13 mouse cellular contexts compared by ENCODE assay signal in genomic region chr1:161894126-161894525, GRCm38 (mm10). TPM values are rescaled to one million over a fixed set of nuclear protein-coding genes. Genes with fewer than 3 reads are reported as not detected.
DNase-seq lines count a peak whose midpoint lies in the region; ATAC-seq and TF ChIP-seq lines count a peak whose summit lies in the region.
"Had no signal": no experiment of that assay in that cellular context is flagged by ENCODE, and none has a peak within 500 bp of the region (broad histone marks: within the 10 kb centered on the region; RNA-seq: fewer than 3 reads in every experiment).

No protein-coding gene starts in this region.

- peak overlapping the region; percentile 54; the same call in 1 of the 2 replicates for H3K9ac ChIP-seq in heart, embryonic 11.5 days (ENCODE audit: low read depth, low read length)
- no peak overlapping the region for H3K9ac ChIP-seq in heart, adult 2 months (ENCODE audit: low read depth, low read length)
- H3K9ac ChIP-seq in liver, embryonic 11.5 days (ENCODE audit: low read depth, low read length): peak overlapping the region; percentile 45
- H3K9ac ChIP-seq: hindbrain, embryonic 13.5 days; lung, embryonic 14.5 days had no signal

- no peak for TF ChIP-seq EP300 in heart, adult 2 months (IDR thresholded peaks at IDR 0.05; ENCODE audit: insufficient read depth, low read depth, low read length)

- no peaks in the 10 kb centered on the region for H3K79me2 ChIP-seq in heart, adult 2 months (replicated peaks; ENCODE audit: control insufficient read depth, insufficient read depth, low read length)

- TF ChIP-seq CTCF in heart, adult 2 months (IDR thresholded peaks at IDR 0.05): no peak

- no peak for DNase-seq in heart, adult 2 months
- DNase-seq in thymus, postnatal 0 days (ENCODE audit: low spot score): peak; percentile 33
- DNase-seq in thymus, postnatal 10 days (ENCODE audit: low spot score in 2 of 2): no peak
- DNase-seq in liver, embryonic 11.5 days (ENCODE audit: low spot score): no peak
- peak; percentile 66 for DNase-seq in naive thymus-derived CD4-positive, alpha-beta T cell, adult 2 months (ENCODE audit: low read depth)
- no peak for DNase-seq in yolk sac, embryonic 10.5 days (ENCODE audit: low spot score)
- no peak for DNase-seq in lung, postnatal 14 days
- DNase-seq: adrenal gland, adult 8-10 months; gastrocnemius, postnatal 25 days; lung, embryonic 14.5 days had no signal

- H3K9me3 ChIP-seq in heart, embryonic 11.5 days (replicated peaks; ENCODE audit: control insufficient read depth, low read length): no peaks in the 10 kb centered on the region
- no peaks in the 10 kb centered on the region for H3K9me3 ChIP-seq in liver, embryonic 11.5 days (ENCODE audit: control insufficient read depth, low read length)
- H3K9me3 ChIP-seq: forebrain, embryonic 10.5 days; hindbrain, embryonic 13.5 days had no signal

- H3K27ac ChIP-seq in heart, embryonic 11.5 days (ENCODE audit: low read depth, low read length): peak overlapping the region; percentile 92
- H3K27ac ChIP-seq in heart, adult 2 months: no peak overlapping the region
- peak overlapping the region; percentile 97 for H3K27ac ChIP-seq in liver, embryonic 11.5 days (ENCODE audit: low read depth, low read length)
- H3K27ac ChIP-seq: hindbrain, embryonic 13.5 days had no signal

- no peak overlapping the region for H3K4me3 ChIP-seq in heart, embryonic 11.5 days (ENCODE audit: low read depth, low read length)
- no peak overlapping the region for H3K4me3 ChIP-seq in heart, adult 2 months
- no peak overlapping the region for H3K4me3 ChIP-seq in liver, embryonic 11.5 days (ENCODE audit: low read depth, low read length)
- H3K4me3 ChIP-seq: forebrain, embryonic 10.5 days; hindbrain, embryonic 13.5 days had no signal

- intact Hi-C loops in heart, adult 2 months (cut with DNase I): no loop called here

- H3K4me1 ChIP-seq in heart, embryonic 11.5 days (ENCODE audit: control insufficient read depth, insufficient read depth, low read length): peaks cover 11% of the 10 kb centered on the region
- peaks cover 2% of the 10 kb centered on the region; the same call in 1 of the 2 replicates for H3K4me1 ChIP-seq in heart, adult 2 months (ENCODE audit: control insufficient read depth, insufficient read depth, low read length)
- peaks cover 21% of the 10 kb centered on the region for H3K4me1 ChIP-seq in liver, embryonic 11.5 days (replicated peaks; ENCODE audit: control insufficient read depth, insufficient read depth, low read length)

- ATAC-seq in heart, embryonic 11.5 days (replicated peaks; ENCODE audit: insufficient number of reproducible peaks, low FRiP score, low TSS enrichment): peak; percentile 62
- peak; percentile 71 for ATAC-seq in liver, embryonic 11.5 days (replicated peaks; ENCODE audit: low FRiP score)

- H3K4me2 ChIP-seq in heart, embryonic 11.5 days: peak overlapping the region; percentile 24; the same call in 1 of the 2 replicates
- H3K4me2 ChIP-seq in liver, embryonic 11.5 days: peak overlapping the region; percentile 56
- H3K4me2 ChIP-seq: hindbrain, embryonic 13.5 days; lung, embryonic 14.5 days had no signal

- no peaks in the 10 kb centered on the region for H3K27me3 ChIP-seq in heart, embryonic 11.5 days (ENCODE audit: control insufficient read depth, insufficient read depth, low read length)
- H3K27me3 ChIP-seq in heart, adult 2 months (ENCODE audit: control insufficient read depth, insufficient read depth, low read length): no peaks in the 10 kb centered on the region
- no peaks in the 10 kb centered on the region for H3K27me3 ChIP-seq in liver, embryonic 11.5 days (replicated peaks; ENCODE audit: control insufficient read depth, insufficient read depth, low read length)
- H3K27me3 ChIP-seq: hindbrain, embryonic 13.5 days had no signal

- WGBS in heart, embryonic 11.5 days (ENCODE audit: insufficient replicate concordance): 39% methylated on average over 2 of the region's 2 CpGs
- 27% methylated on average over 2 of the region's 2 CpGs for WGBS in heart, adult 2 months
- 42% methylated on average over 2 of the region's 2 CpGs for WGBS in liver, embryonic 11.5 days

- H3K36me3 ChIP-seq in heart, embryonic 11.5 days (ENCODE audit: control insufficient read depth, insufficient read depth, low read length): no peaks in the 10 kb centered on the region
- H3K36me3 ChIP-seq in heart, adult 2 months (ENCODE audit: control insufficient read depth, insufficient read depth, low read length): no peaks in the 10 kb centered on the region
- H3K36me3 ChIP-seq in liver, embryonic 11.5 days (ENCODE audit: control insufficient read depth, insufficient read depth, low read length): no peaks in the 10 kb centered on the region
- H3K36me3 ChIP-seq: forebrain, embryonic 10.5 days; hindbrain, embryonic 13.5 days had no signal

- TF ChIP-seq POLR2A in heart, adult 2 months (IDR thresholded peaks at IDR 0.05; ENCODE audit: insufficient read depth, low read depth, low read length): no peak

RNA-seq across cellular contexts. Expression of gene Suco, which starts 17.6 kb away (rescaled TPM):
- 21.6 and 26.7 TPM in 2 replicates for polyA plus RNA-seq in heart, embryonic 11.5 days (2014; fragmentation: Nextera tagmentation; extraction: Ambion mirVana)
- 10 to 100 TPM; 13.8 to 15.1 TPM for total RNA-seq in heart, adult 2 months (2021)
- polyA plus RNA-seq in heart, adult 2 months (2012; rRNA removed): 2.6 and 4.2 TPM in 2 replicates
- polyA plus RNA-seq in thymus, postnatal 0 days (2015; fragmentation: Nextera tagmentation; extraction: Ambion mirVana): 17.8 and 25.0 TPM in 2 replicates
- polyA plus RNA-seq in liver, embryonic 11.5 days (2014; fragmentation: Nextera tagmentation; extraction: Ambion mirVana): 16.7 and 22.3 TPM in 2 replicates

Comparison
In these comparisons a context has a peak if more than half of its experiments do, and no peak if none do; other contexts are left out.
1. DNase-seq: peak in thymus, postnatal 0 days (single experiment) and naive thymus-derived CD4-positive, alpha-beta T cell, adult 2 months (single experiment); none in heart, adult 2 months (0 of 2), thymus, postnatal 10 days (0 of 2), liver, embryonic 11.5 days (single experiment), yolk sac, embryonic 10.5 days (single experiment) and lung, postnatal 14 days (single experiment).